Mouse (Mus musculus) ES-E14 (cell line): ENCODE data around the gene Micall2.

Experiments
- CHD2 ChIP-seq: IDR thresholded peaks from 2 replicates; pipeline ENCODE4 v1.6.1; 2014; ENCODE audit warnings: mild to moderate bottlenecking, low read depth, low read length, inconsistent platforms
- HCFC1 ChIP-seq: IDR thresholded peaks from 2 replicates; pipeline ENCODE4 v1.6.1; 2012; ENCODE audit warnings: low read length, inconsistent platforms, borderline replicate concordance; ENCODE audit not compliant: insufficient read depth
- MAFK ChIP-seq: IDR thresholded peaks from 2 replicates; pipeline ENCODE4 v1.6.1; 2014; ENCODE audit warnings: mild to moderate bottlenecking, low read depth, low read length, inconsistent platforms; ENCODE audit not compliant: insufficient read depth
- ZC3H11A ChIP-seq: IDR thresholded peaks from 2 replicates; pipeline ENCODE4 v1.6.1; 2012; ENCODE audit warnings: low read depth, mild to moderate bottlenecking, inconsistent platforms, low read length, borderline replicate concordance
- ZNF384 ChIP-seq: IDR thresholded peaks from 2 replicates; pipeline ENCODE4 v1.6.1; 2012; ENCODE audit warnings: low read depth, low read length, inconsistent platforms

DNA sequence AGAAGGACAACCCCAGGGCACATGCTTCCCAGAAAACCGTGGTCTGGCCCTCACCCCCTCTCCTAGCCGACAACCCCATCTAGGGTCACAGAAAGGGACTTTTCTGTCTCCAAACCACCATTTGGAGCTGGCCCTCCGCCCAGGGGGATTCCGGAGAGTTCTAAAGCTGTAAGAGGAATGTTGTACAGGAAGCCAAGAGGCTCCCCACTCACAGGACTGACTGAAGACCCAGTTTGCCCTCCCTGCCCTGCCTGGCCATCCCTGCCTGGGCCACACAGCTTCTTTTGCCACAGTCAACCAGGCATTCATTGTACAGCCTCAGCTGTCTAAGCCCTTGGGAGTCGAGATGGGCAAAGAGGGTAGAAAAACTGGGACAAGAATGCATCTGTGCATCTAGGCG is 17.6 kb downstream of the Micall2 start:
- TF ChIP-seq MAFK (no peak), HCFC1 (no peak), ZC3H11A (no peak), ZNF384 (no peak), CHD2 (no peak)
